Mouse (Mus musculus): ENCODE measurements around the gene Tpr. TPM values are rescaled to one million over a fixed set of nuclear protein-coding genes. Genes with fewer than 3 reads are reported as not detected.

Gene Tpr
- polyA plus RNA-seq (2015; fragmentation: Nextera tagmentation; extraction: Ambion mirVana): 196 and 230 TPM in 2 replicates

- DNase-seq (ENCODE audit: low spot score): peak; percentile 99
Observed at GRCm38 (mm10) chr1:150392638-150393487, at the start of gene Tpr, which contains the start of gene Odr4. Tpr (plus strand) TSS chr1:150392838. Odr4 (minus strand) TSS chr1:150393080.

GRCm38 (mm10) chr1:150360864-150361263 lies 31.8 kb upstream of the Tpr start:
- no peak for DNase-seq (ENCODE audit: low spot score)

GRCm38 (mm10) chr1:150372895-150373294 lies 19.7 kb upstream of the Tpr start:
- peak; percentile 20 for DNase-seq (ENCODE audit: low spot score)

- no peak for DNase-seq (ENCODE audit: low spot score)
Observed at GRCm38 (mm10) chr1:150374247-150374646, 18.4 kb upstream of the Tpr start.

GRCm38 (mm10) chr1:150384138-150384537 lies 8.5 kb upstream of the Tpr start:
- DNase-seq (ENCODE audit: low spot score): no peak

GRCm38 (mm10) chr1:150387572-150387971 lies 5.1 kb upstream of the Tpr start:
- DNase-seq (ENCODE audit: low spot score): no peak

GRCm38 (mm10) chr1:150389390-150390129 lies 3.1 kb upstream of the Tpr start:
- no peak for DNase-seq (ENCODE audit: low spot score)

GRCm38 (mm10) chr1:150391931-150392637 lies 554 bp upstream of the Tpr start:
- DNase-seq (ENCODE audit: low spot score): no peak

- DNase-seq (ENCODE audit: low spot score): no peak
Observed at GRCm38 (mm10) chr1:150393488-150393852, 832 bp downstream of the Tpr start.

GRCm38 (mm10) chr1:150396001-150396400 lies 3.4 kb downstream of the Tpr start:
- DNase-seq (ENCODE audit: low spot score): no peak

- no peak for DNase-seq (ENCODE audit: low spot score)
Observed at GRCm38 (mm10) chr1:150403914-150404313, 11.3 kb downstream of the Tpr start.

GRCm38 (mm10) chr1:150404555-150404954 lies 11.9 kb downstream of the Tpr start:
- DNase-seq (ENCODE audit: low spot score): no peak

- DNase-seq (ENCODE audit: low spot score): no peak
Observed at GRCm38 (mm10) chr1:150407285-150407684, 14.6 kb downstream of the Tpr start.

GRCm38 (mm10) chr1:150409996-150410395 lies 17.4 kb downstream of the Tpr start:
- DNase-seq (ENCODE audit: low spot score): no peak

GRCm38 (mm10) chr1:150416006-150416405 lies 23.4 kb downstream of the Tpr start:
- no peak for DNase-seq (ENCODE audit: low spot score)

- DNase-seq (ENCODE audit: low spot score): no peak
Observed at GRCm38 (mm10) chr1:150418426-150418825, 25.8 kb downstream of the Tpr start.

GRCm38 (mm10) chr1:150425665-150426064 lies 33.0 kb downstream of the Tpr start:
- DNase-seq (ENCODE audit: low spot score): no peak

- no peak for DNase-seq (ENCODE audit: low spot score)
Observed at GRCm38 (mm10) chr1:150426216-150426615, 33.6 kb downstream of the Tpr start.

- no peak for DNase-seq (ENCODE audit: low spot score)
Observed at GRCm38 (mm10) chr1:150438641-150439040, 46.0 kb downstream of the Tpr start.

GRCm38 (mm10) chr1:150441731-150442130 lies 49.1 kb downstream of the Tpr start:
- no peak for DNase-seq (ENCODE audit: low spot score)

GRCm38 (mm10) chr1:150458977-150459376 lies 66.3 kb downstream of the Tpr start:
- no peak for DNase-seq (ENCODE audit: low spot score)

GRCm38 (mm10) chr1:150459599-150459998 lies 67.0 kb downstream of the Tpr start:
- DNase-seq (ENCODE audit: low spot score): no peak
